Mouse (Mus musculus) intestine, embryonic 15.5 days (tissue): ENCODE measurements around the gene Sphk1. TPM values are rescaled to one million over a fixed set of nuclear protein-coding genes. Genes with fewer than 3 reads are reported as not detected.
A peak's percentile ranks its signal among the peaks of the same experiment; 100 is the strongest.

Experiments
- ATAC-seq: fragments of 200-750 bp; cut with Nextera tagmentation; 2 replicates; pipeline ENCODE4 v1.8.0; 2017; ENCODE audit warnings: moderate TSS enrichment, moderate library complexity
- H3K27ac ChIP-seq: fragments of 300-500 bp; sonication (generic); 2 replicates; pipeline ENCODE4 v1.5.1; 2015; ENCODE audit warnings: mild to moderate bottlenecking, inconsistent platforms
- H3K27me3 ChIP-seq: fragments of 300-500 bp; sonication (generic); replicated peaks from 2 replicates; pipeline ENCODE4 v1.6.1; 2015; ENCODE audit warnings: inconsistent platforms
- H3K36me3 ChIP-seq: fragments of 300-500 bp; sonication (generic); 2 replicates; pipeline ENCODE4 v1.6.1; 2015; ENCODE audit warnings: inconsistent platforms
- H3K4me1 ChIP-seq: fragments of 300-500 bp; sonication (generic); replicated peaks from 2 replicates; pipeline ENCODE4 v1.6.1; 2015; ENCODE audit warnings: inconsistent platforms
- H3K4me2 ChIP-seq: fragments of 300-500 bp; sonication (generic); replicated peaks from 2 replicates; pipeline ENCODE4 v1.6.1; 2015; ENCODE audit warnings: mild to moderate bottlenecking, inconsistent platforms
- H3K4me3 ChIP-seq: fragments of 300-500 bp; sonication (generic); replicated peaks from 2 replicates; pipeline ENCODE4 v1.5.1; 2015; ENCODE audit warnings: inconsistent platforms
- H3K9ac ChIP-seq: fragments of 300-500 bp; sonication (generic); 2 replicates; pipeline ENCODE4 v1.6.1; 2015; ENCODE audit warnings: inconsistent platforms
- H3K9me3 ChIP-seq: fragments of 300-500 bp; sonication (generic); 2 replicates; pipeline ENCODE4 v1.6.1; 2016; ENCODE audit warnings: inconsistent platforms
- WGBS: fragments of 180-500 bp; shearing (Covaris S2); methylation state at CpG from one replicate; pipeline ENCODE4 v1.1.7; 2015; 5-methylcytosine and 5-hydroxymethylcytosine counted together
- polyA plus RNA-seq: library from polyadenylated mRNA; unstranded; fragments of >200 nt; fragmentation: Nextera tagmentation; extraction: Ambion mirVana; gene quantifications from 2 replicates; pipeline ENCODE4 v1.2.1, GENCODE M21; 2015

Gene Sphk1
- polyA plus RNA-seq, 1 experiment from 2014 or later: 5.4 TPM

- peak; percentile 19; the same call in 1 of the 2 replicates for ATAC-seq
- Histone ChIP-seq H3K9me3 (no peaks in the 10 kb centered on the region), H3K27ac (no peak overlapping the region)
Measured at GRCm38 (mm10) chr11:116532262-116532809, 1.6 kb downstream of the Sphk1 start.

GRCm38 (mm10) chr11:116532810-116533338, 2.1 kb downstream of the Sphk1 start:
- peak overlapping the region; percentile 49 for H3K9ac ChIP-seq
- peaks cover 35% of the 10 kb centered on the region for H3K27me3 ChIP-seq
- 0 out of 2 replicates have a peak overlapping the region, but pooled peaks have one; percentile 23 for H3K27ac ChIP-seq

More at GRCm38 (mm10) chr11:116532262-116532809, 1.6 kb downstream of the Sphk1 start:
- Histone ChIP-seq H3K4me2 (peak overlapping the region; percentile 95), H3K36me3 (no peaks in the 10 kb centered on the region), H3K4me1 (peaks cover 34% of the 10 kb centered on the region), H3K4me3 (peak overlapping the region; percentile 51), H3K27me3 (peaks cover 35% of the 10 kb centered on the region), H3K9ac (peak overlapping the region; percentile 49)
- WGBS: under 1% methylated on average over 30 of the region's 30 CpGs

GRCm38 (mm10) chr11:116533341-116534153, 2.8 kb downstream of the Sphk1 start:
- Histone ChIP-seq H3K9ac (peak overlapping the region; percentile 49), H3K4me2 (peak overlapping the region; percentile 95), H3K27ac (0 out of 2 replicates have a peak overlapping the region, but pooled peaks have one; percentile 23), H3K9me3 (no peaks in the 10 kb centered on the region), H3K36me3 (peaks cover 4% of the 10 kb centered on the region; the same call in 1 of the 2 replicates), H3K4me1 (peaks cover 34% of the 10 kb centered on the region), H3K4me3 (peak overlapping the region; percentile 51), H3K27me3 (peaks cover 35% of the 10 kb centered on the region)
- ATAC-seq: peak; percentile 68
- under 1% methylated on average over 63 of the region's 63 CpGs for WGBS

More at GRCm38 (mm10) chr11:116532810-116533338, 2.1 kb downstream of the Sphk1 start:
- H3K9me3 ChIP-seq: no peaks in the 10 kb centered on the region
- WGBS: under 1% methylated on average over 50 of the region's 50 CpGs
- H3K4me2 ChIP-seq: peak overlapping the region; percentile 95
- peak; percentile 70 for ATAC-seq
- peak overlapping the region; percentile 51 for H3K4me3 ChIP-seq
- no peaks in the 10 kb centered on the region for H3K36me3 ChIP-seq
- H3K4me1 ChIP-seq: peaks cover 34% of the 10 kb centered on the region

- Histone ChIP-seq H3K4me1 (peaks cover 34% of the 10 kb centered on the region), H3K4me2 (peak overlapping the region; percentile 95), H3K27ac (no peak overlapping the region), H3K36me3 (peaks cover 12% of the 10 kb centered on the region), H3K9ac (peak overlapping the region; percentile 49; the same call in 1 of the 2 replicates), H3K9me3 (no peaks in the 10 kb centered on the region), H3K27me3 (peaks cover 35% of the 10 kb centered on the region), H3K4me3 (peak overlapping the region; percentile 51)
- 17% methylated on average over 20 of the region's 20 CpGs for WGBS
- peak; percentile 76 for ATAC-seq
Measured at GRCm38 (mm10) chr11:116534154-116534865, 3.6 kb downstream of the Sphk1 start.

- Histone ChIP-seq H3K4me2 (no peak overlapping the region), H3K9me3 (no peaks in the 10 kb centered on the region), H3K36me3 (peaks cover 19% of the 10 kb centered on the region), H3K4me1 (peaks cover 24% of the 10 kb centered on the region), H3K4me3 (no peak overlapping the region), H3K27ac (no peak overlapping the region), H3K27me3 (peaks cover 21% of the 10 kb centered on the region), H3K9ac (no peak overlapping the region)
- ATAC-seq: no peak
- WGBS: 88% methylated on average over 7 of the region's 7 CpGs
Measured at GRCm38 (mm10) chr11:116536685-116537084, 6.0 kb downstream of the Sphk1 start.

- Histone ChIP-seq H3K27ac (no peak overlapping the region), H3K4me3 (no peak overlapping the region), H3K27me3 (peaks cover 18% of the 10 kb centered on the region), H3K4me1 (peaks cover 17% of the 10 kb centered on the region), H3K4me2 (no peak overlapping the region), H3K9me3 (no peaks in the 10 kb centered on the region), H3K36me3 (peaks cover 26% of the 10 kb centered on the region), H3K9ac (no peak overlapping the region)
- WGBS: 83% methylated on average over 5 of the region's 5 CpGs
- no peak for ATAC-seq
Measured at GRCm38 (mm10) chr11:116537388-116537787, 6.7 kb downstream of the Sphk1 start.

GRCm38 (mm10) chr11:116538142-116538735, 7.5 kb downstream of the Sphk1 start:
- no peak overlapping the region for H3K4me2 ChIP-seq
- H3K27ac ChIP-seq: no peak overlapping the region
- H3K9ac ChIP-seq: no peak overlapping the region
- no peak for ATAC-seq
- peaks cover 33% of the 10 kb centered on the region for H3K36me3 ChIP-seq
- H3K4me1 ChIP-seq: peaks cover 9% of the 10 kb centered on the region
- no peaks in the 10 kb centered on the region for H3K9me3 ChIP-seq
- peaks cover 9% of the 10 kb centered on the region for H3K27me3 ChIP-seq
- no peak overlapping the region for H3K4me3 ChIP-seq
- 84% methylated on average over 12 of the region's 12 CpGs for WGBS

GRCm38 (mm10) chr11:116541183-116541582, 10.5 kb downstream of the Sphk1 start:
- Histone ChIP-seq H3K27ac (no peak overlapping the region), H3K4me2 (no peak overlapping the region), H3K4me3 (no peak overlapping the region), H3K9ac (no peak overlapping the region), H3K27me3 (no peaks in the 10 kb centered on the region), H3K4me1 (no peaks in the 10 kb centered on the region), H3K36me3 (peaks cover 51% of the 10 kb centered on the region), H3K9me3 (no peaks in the 10 kb centered on the region)
- WGBS: 91% methylated on average over 11 of the region's 11 CpGs
- no peak for ATAC-seq

GRCm38 (mm10) chr11:116543110-116543509, 12.4 kb downstream of the Sphk1 start:
- Histone ChIP-seq H3K36me3 (peaks cover 53% of the 10 kb centered on the region), H3K27me3 (no peaks in the 10 kb centered on the region), H3K4me2 (no peak overlapping the region), H3K27ac (no peak overlapping the region), H3K4me1 (no peaks in the 10 kb centered on the region), H3K4me3 (no peak overlapping the region), H3K9ac (no peak overlapping the region), H3K9me3 (no peaks in the 10 kb centered on the region)
- no peak; the same call in 1 of the 2 replicates for ATAC-seq
- WGBS: 84% methylated on average over 4 of the region's 4 CpGs

GRCm38 (mm10) chr11:116547296-116548060, 16.8 kb downstream of the Sphk1 start:
- H3K4me1 ChIP-seq: peaks cover 15% of the 10 kb centered on the region
- no peak overlapping the region for H3K4me3 ChIP-seq
- H3K9ac ChIP-seq: no peak overlapping the region
- H3K4me2 ChIP-seq: no peak overlapping the region
- 78% methylated on average over 17 of the region's 17 CpGs for WGBS
- no peak overlapping the region for H3K27ac ChIP-seq
- peaks cover 27% of the 10 kb centered on the region for H3K36me3 ChIP-seq
- no peaks in the 10 kb centered on the region for H3K27me3 ChIP-seq
- H3K9me3 ChIP-seq: no peaks in the 10 kb centered on the region
- no peak for ATAC-seq

GRCm38 (mm10) chr11:116548780-116549179, 18.1 kb downstream of the Sphk1 start:
- H3K4me1 ChIP-seq: peaks cover 15% of the 10 kb centered on the region
- H3K4me2 ChIP-seq: no peak overlapping the region
- no peaks in the 10 kb centered on the region for H3K9me3 ChIP-seq
- 98% methylated on average over 9 of the region's 9 CpGs for WGBS
- H3K36me3 ChIP-seq: peaks cover 15% of the 10 kb centered on the region
- no peaks in the 10 kb centered on the region for H3K27me3 ChIP-seq
- no peak overlapping the region for H3K4me3 ChIP-seq
- H3K9ac ChIP-seq: no peak overlapping the region
- ATAC-seq: no peak
- H3K27ac ChIP-seq: no peak overlapping the region
